Mouse (Mus musculus) mouse embryonic stem cell (cell line): ENCODE measurements around the gene Iqcn.

ENCODE experiments used
- in situ Hi-C, 2 experiments: fragments of 300-500 bp; cut with MboI; formaldehyde crosslinking; loops; 1 replicate in 1 of 2; 3 replicates in 1 of 2; pipeline ENCODE4 v1.14.3; 2019 to 2020; ENCODE audit warnings: low sequenced_read_pairs in 2 of 2, low pct_unique_long_range_greater_than_20kb in 1 of 2, mixed read lengths in 1 of 2; ENCODE audit not compliant: unreplicated experiment in 1 of 2

The Iqcn gene

DNA sequence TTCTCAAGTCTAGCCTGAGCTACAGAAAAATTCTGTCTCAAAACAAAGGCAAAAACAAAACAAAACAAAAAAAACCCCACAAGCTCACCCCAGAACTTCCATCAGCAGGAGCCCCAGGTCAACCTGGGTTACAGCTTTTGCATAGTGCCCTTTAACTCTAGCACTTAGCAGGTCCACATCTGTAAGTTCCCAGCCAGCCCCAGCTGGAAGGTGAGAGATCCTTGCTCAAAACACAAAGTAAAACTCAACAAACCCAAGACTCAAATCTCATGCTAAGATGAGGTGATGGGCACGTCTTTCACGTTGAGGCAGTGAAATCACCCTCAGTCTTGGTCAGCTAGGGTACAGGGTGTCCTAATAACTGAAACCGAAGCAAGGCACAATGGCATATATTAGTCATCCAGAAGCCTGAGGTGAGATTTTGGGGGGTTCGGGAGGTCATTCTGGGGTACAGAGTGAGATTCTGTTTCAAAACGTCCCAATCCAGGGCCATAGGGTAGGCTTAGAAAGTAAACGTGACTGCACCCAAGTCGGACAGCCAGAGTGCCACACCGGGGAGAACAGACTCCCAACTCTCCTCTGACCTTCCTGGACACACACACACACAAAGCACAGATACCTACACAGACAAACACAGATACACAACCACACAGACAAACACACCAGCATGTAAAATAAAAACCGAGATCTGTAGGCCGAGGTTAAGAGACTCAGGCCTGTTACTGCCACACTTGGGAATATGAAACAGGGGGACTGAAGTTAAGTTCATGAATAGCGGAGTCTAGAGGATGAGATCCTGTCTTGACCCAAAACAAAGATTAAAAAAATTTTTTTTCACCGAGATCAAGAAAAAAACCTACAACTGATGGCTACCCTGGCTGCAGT, 5.6 kb upstream of the Iqcn start:
- in situ Hi-C loops: no loop called here

DNA sequence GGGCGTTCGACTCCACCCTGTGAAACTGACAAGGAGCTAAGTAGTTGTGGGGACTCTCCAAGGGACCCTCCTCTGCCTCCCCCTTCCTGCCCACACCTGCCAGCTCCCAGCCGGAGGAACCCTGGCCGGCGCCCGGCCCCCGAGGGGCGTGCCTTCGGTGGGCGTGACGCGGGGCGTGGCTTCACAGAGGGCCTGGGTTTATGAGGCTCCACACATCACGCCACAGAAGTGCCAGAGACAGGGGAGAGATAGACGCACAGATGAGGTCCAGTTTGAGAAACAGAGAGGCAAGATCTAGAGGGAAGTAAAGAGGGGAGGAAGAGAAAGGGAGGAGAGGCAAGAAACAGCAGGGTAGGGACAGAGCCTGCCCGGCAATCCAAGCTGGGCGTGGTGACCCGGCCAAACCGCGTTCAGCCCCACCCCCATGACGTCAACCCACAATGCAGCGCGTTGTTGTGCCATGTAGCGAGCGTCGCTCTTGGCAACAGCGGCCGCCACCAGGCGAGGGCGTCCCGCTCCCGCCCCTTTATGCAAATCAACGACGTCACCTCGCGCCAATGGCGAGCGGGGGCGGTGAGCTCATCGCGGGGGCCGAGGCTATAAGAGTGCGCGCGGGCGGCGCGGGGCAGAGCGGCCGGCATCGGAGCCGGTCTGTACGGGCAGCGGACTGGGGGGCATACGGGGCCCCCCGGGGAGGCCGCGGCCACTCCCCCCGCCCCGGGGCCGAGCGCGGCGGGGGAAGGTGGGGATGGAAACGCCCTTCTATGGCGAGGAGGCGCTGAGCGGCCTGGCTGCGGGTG, 4.7 kb upstream of the Iqcn start, which contains the start of gene Jund:
Gene Jund (plus strand): TSS at position 640 of the 800 bp plus-strand sequence.
- in situ Hi-C loops: no loop called here

DNA sequence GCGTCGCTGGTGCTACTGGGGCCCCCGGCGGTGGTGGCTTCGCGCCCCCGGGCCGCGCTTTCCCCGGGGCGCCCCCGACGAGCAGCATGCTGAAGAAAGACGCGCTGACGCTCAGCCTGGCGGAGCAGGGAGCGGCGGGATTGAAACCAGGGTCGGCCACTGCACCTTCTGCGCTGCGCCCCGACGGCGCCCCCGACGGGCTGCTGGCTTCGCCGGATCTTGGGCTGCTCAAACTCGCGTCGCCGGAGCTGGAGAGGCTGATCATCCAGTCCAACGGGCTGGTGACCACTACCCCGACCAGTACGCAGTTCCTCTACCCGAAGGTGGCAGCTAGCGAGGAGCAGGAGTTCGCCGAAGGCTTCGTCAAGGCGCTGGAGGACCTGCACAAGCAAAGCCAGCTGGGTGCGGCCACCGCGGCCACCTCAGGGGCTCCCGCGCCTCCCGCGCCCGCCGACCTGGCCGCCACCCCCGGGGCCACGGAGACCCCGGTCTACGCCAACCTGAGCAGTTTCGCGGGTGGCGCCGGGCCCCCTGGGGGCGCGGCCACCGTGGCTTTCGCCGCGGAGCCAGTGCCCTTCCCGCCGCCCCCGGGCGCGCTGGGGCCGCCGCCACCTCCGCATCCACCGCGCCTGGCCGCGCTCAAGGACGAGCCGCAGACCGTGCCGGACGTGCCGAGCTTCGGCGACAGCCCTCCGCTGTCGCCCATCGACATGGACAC, 4.0 kb upstream of the Iqcn start:
- in situ Hi-C loops: no loop called here

DNA sequence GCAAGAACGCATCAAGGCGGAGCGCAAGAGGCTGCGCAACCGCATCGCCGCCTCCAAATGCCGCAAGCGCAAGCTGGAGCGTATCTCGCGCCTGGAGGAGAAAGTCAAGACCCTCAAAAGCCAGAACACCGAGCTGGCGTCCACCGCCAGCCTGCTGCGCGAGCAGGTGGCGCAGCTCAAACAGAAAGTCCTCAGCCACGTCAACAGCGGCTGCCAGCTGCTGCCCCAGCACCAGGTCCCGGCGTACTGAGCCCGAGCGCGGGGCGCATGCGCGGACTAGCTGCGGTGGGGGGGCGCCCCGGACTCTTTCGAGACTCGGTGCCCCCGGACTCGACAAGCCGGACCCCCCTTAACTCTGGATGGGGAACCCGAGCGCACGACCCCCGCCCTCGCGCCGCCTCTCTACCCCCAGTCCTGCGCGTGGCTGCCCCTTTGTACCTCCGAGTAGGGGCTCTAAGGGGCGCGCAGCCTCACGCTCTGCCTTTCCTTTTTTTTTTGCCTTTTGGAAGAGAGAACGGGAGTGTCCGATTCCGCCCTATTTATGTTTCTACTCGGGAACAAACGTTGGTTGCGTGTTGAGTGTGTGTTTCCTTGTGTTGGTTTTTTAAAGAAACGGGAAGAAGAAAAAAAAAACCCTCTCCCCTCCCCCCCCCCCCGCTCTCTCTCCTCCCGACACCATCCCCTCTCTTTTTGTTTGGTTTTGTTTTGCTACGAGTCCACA, 3.3 kb upstream of the Iqcn start:
- in situ Hi-C loops: no loop called here

DNA sequence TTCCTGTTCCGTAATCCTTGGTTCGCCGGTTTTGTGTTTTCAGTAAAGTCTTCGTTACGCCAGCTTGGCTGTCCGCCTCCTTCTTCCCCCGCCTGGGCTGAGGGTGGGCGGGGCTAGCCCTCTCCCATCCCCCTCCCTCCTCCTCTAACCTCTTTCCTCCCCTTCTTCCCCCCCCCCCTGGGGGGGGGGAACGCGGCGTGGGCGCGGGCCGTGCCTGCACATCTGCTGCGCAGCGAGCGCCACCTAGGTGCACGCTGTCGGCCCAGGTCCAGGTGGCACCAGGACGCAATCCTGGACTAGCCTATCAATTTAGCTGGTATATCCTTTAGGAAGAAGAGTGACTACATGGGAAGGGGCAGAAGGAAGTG, 2.7 kb upstream of the Iqcn start:
- in situ Hi-C loops: no loop called here

DNA sequence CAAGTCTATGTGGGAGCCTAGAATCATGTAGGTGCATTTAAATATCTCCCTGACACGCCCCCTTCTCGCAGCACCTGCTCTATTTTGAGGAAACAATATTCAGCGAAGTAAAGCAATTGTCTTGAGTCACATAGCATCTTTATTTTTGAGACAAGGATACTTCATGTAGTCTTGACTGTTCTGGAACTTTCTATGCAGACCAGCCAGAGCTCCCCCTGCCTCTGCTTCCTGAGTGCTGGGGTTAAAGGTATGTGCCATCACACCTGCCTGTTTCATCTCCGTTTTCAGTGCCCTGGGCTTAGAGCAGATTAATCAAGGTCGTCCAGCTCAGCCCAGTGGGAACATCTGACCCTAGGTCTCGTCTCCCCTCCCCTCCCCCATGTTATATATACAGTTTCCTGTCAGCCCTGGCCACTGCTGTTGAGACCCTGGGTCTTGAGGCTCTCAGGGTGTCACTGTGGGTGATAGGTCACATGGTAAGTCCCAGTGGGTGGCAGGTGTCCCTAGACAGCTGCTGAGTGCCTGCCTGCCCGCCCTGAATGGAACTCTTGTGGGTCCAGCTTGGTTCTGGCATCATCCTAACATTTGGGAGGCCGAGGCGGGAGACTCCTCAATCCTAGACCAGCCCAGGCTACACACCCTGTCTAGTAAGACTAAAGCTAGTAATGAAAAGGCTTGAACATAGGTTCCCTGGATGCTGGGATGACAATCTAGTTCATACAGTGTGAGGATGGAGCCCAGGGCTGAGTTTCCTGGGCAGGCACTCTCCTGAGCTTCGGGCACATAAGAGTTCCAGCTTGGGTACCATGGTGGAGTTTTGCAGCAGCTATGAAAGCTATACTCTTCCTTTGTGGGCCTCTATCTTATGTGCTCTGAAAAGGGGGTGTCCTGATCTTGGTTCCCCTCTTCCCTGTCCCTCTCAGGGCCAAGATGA, 1.9 kb upstream of the Iqcn start:
- in situ Hi-C loops: no loop called here

DNA sequence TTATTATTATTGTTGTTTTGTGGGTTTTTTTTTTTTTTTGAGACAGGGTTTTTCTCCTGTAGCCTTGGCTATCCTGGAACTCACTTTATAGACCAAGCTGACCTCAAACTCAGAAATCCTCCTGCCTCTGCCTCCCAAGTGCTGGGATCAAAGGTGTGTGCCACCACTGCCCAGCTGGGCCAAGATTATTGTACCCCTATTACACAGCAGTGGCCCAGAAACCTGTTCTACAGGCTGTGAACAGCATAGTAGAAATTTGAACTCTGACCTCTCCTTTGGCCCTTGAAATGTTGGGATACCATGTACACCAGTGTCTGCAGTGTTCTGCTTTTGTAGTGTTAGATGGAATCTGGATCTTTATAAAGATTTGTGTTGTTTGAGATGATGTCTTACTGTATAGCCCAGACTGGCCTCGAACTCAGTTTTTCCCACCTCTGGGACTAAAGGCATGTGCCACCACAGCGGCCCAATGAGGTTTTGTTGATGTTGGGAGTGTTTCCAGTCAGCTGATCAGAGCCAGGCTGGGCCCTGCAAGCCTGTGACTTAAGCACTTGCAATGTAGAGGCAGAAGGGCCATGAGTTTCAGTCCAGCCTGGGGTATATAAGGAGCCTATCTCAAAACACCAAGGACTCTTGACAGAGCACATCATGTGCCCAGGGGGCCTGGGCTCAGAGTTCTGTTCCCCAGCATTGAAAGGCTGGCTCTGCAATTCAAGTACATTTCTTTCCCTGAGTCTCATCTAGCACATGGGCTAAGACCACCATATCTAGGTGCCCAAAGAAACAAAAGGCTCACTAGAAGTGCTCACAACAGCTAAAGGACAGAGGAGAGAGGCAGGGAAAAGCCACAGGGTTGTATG, 1.0 kb upstream of the Iqcn start:
- in situ Hi-C loops: no loop called here

DNA sequence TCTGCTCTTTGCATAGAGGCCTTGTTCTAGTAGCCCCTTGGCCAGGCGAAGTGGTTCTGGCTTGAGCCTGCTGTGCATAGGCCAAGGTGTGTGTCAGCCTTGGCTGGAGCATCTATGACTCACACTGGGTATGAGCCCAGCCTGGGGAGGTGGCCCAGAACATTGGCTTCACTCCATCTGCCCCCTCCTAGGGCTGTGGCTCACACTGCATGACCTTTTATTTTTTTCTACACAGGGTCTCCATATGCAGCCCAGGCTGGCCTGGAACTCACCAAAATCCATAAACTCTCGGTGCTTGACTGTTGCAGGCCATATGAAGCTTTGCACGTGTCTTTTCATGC, 445 bp upstream of the Iqcn start:
- in situ Hi-C loops: no loop called here

DNA sequence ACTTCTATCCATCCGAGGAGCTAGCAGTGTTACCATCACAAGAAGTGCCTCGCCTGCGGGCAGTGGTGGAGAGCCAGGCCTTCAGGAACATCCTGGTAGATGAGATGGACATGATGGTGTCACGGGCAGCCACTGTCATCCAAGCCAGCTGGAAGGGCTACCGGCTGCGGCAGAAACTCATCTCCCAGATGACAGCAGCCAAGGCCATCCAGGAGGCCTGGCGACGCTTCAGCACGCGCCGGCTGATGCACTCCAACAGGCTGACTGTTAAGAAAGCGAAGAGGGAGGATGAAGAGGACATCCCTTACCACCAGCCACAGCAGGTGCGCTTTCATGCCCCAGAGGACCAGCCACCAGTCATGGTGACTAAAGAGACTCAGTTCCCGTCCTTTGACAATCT, 5.0 kb downstream of the Iqcn start:
- in situ Hi-C loops: no loop called here

DNA sequence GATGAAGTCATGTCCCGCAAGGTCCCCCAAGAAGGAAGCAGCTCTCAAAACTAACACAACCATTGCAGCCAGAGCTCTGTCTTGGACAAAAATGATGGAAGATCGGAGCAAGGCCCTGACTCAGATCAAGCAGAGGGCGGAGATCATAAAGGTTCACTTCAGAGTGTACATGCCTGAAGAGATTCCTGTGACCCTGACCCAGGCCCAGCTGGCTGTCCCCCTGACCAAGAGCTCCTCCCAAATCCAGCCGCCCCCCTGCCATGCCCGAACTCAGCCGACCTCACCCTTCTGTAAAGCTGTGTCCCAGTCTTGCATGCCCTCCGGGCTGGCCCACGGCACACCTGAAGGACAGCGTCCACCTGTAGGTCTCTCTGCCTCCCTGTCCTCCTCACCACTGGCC, 6.5 kb downstream of the Iqcn start:
- in situ Hi-C loops: loop anchor here in 1 of 2 experiments (5.0 kb wide), 2 partner anchors 43 to 128 kb away; partner anchors contain the start of genes Arrdc2 and Rab3a

DNA sequence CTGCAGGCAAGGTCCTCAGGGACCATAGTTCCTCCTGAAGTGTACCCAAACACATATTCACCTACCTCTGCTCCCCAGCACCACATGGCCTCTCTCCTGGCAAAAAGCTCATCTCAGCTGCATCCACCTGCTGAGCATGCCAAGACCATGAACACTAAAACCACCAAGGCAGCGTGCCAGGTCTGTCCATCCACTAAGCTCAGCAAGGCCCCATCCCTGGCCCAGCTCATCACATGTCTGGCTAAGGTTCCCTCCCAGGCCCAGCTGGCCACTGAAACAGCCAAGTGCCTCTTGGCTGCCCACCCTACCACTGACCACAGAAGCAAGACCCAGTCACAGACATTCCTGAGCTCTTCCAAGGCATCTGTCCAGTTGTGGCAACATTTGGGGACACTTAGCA, 7.0 kb downstream of the Iqcn start:
- in situ Hi-C loops: loop anchor here in 1 of 2 experiments (5.0 kb wide), 2 partner anchors 42 to 127 kb away; partner anchors contain the start of genes Arrdc2 and Rab3a

DNA sequence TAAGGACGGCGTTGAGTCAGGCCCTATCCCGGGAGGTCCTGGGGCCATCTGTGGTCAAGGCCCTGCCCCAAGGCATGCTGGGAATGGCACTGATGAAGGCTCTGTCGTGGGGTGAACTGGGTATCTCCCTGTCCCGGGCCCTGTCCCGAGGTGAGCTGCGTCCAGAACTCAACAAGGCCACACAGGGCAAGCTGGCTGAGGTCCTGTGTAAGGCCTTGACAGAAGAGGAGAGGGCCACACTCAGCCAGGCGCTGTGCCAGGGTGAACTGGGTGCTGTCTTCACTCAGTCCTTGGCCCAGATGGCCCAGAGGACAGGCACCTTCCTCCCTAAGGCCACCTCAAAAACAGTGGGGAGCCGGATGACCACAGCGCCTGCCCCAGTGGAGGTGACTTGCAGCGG, 7.8 kb downstream of the Iqcn start:
- in situ Hi-C loops: loop anchor here in 1 of 2 experiments (5.0 kb wide), 2 partner anchors 41 to 126 kb away; partner anchors contain the start of genes Arrdc2 and Rab3a

DNA sequence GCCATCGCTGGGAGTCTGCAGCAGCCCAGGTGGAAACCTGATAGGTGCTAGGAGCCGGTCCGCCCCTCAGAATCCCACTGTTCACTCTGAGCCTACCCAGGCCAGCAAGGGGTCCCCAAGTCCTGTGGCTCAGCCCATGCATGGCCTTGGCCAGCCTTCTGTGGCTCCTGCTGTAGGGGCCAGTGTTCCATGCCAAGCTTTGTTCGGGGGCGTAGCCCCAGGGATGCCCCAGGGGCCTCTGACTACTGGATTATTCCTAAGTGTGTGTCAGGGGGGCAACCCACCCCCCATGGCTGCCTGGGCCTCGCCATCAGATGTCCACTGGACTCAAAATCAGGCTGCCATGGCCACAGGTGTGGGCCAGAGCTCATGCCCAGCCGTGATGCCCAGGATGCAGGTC, 10.7 kb downstream of the Iqcn start:
- in situ Hi-C loops: loop anchor here in 1 of 2 experiments (5.0 kb wide), 2 partner anchors 38 to 123 kb away; partner anchors contain the start of genes Arrdc2 and Rab3a

DNA sequence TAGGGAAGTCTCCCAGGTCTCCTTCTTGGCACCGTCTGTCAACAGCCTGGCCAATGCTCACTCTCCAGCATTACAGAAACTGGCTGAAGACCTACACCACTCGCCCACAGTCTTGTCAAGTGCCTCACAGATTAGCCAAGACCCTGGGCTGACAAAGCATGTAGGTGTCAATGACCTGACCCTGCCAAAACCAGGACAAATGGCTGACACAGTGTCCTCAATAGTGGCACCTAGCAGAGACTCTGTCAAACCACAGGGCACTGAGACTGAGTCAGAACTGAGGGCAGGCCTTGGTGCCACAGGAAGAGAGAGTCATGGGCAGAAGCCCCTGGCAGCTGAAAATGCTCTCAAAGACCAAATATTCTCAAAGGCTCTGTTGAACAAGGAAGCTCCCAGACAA, 11.8 kb downstream of the Iqcn start:
- in situ Hi-C loops: loop anchor here in 1 of 2 experiments (5.0 kb wide), 1 partner anchor 47 kb away; the partner anchor contains the start of gene Mpv17l2

DNA sequence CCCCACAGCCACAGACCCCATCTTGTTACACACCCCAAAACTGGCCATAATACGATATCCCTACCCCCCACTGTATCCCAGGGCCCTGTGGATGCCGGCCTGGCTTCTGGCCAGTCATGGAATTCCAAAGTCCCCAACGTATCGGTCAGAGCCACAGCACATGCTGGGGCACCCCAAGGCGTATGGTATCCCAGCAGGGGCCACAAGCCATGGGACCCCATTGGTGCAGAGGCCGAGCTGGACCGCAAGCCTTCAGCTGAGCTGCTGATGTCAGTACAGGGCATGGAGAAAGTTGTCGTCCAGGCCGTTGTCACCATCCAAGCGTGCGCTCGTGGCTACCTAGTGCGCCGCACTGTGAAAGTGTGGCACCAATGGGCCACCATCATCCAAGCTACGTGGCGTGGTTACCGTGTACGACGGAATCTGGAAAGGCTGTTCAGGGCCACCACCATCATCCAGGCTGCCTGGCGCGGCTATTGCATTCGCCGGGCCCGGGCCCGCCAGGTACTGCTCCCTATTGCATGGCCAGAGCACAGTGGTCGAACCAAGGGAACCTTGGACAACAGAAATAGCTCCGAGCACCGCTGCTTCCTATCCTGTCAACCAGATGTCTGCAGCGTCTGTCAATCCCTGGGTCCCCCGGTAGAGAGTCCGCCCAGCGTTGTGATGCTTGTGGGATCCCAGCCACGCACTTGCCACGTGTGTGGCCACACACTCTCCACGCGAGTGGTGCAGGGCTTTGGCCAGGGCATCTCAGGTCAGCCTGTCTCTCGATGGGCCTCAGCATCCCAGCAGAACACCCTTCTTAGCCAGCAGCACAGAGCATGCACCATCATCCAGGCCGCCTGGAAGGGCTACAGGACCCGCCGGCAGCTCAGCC, 13.5 kb downstream of the Iqcn start:
- in situ Hi-C loops: loop anchor here in 1 of 2 experiments (5.0 kb wide), 1 partner anchor 46 kb away; the partner anchor contains the start of gene Mpv17l2
